29 mouse cellular contexts compared by ENCODE assay signal in genomic region chr4:26508004-26508403, GRCm38 (mm10).
"Had no signal": no experiment of that assay in that cellular context is flagged by ENCODE, and none has a peak within 500 bp of the region (broad histone marks: within the 10 kb centered on the region; RNA-seq: fewer than 3 reads in every experiment).

No protein-coding gene starts in this region.

- H3K27ac ChIP-seq: gastrocnemius, adult 2 months; heart, embryonic 10.5 days; hindbrain, embryonic 10.5 days; hindbrain, embryonic 12.5 days; hindbrain, embryonic 15.5 days; hindbrain, postnatal 0 days; kidney, embryonic 15.5 days; kidney, postnatal 0 days; layer of hippocampus, adult 2 months; left cerebral cortex, adult 2 months; limb, embryonic 10.5 days; limb, embryonic 12.5 days; liver, embryonic 13.5 days; liver, embryonic 15.5 days had no signal

- H3K4me2 ChIP-seq: heart, embryonic 12.5 days; hindbrain, embryonic 12.5 days; hindbrain, embryonic 15.5 days; kidney, embryonic 15.5 days; limb, embryonic 12.5 days; liver, embryonic 11.5 days; liver, embryonic 13.5 days; liver, embryonic 15.5 days had no signal

- ATAC-seq: hindbrain, postnatal 0 days; intestine, embryonic 16.5 days; liver, postnatal 0 days had no signal

- H3K4me1 ChIP-seq: heart, embryonic 10.5 days; heart, embryonic 12.5 days; hindbrain, embryonic 10.5 days; hindbrain, embryonic 12.5 days; hindbrain, embryonic 15.5 days; kidney, embryonic 15.5 days; limb, embryonic 10.5 days; limb, embryonic 12.5 days; liver, embryonic 13.5 days; liver, embryonic 15.5 days had no signal

- H3K4me3 ChIP-seq: gastrocnemius, adult 2 months; heart, embryonic 10.5 days; heart, embryonic 12.5 days; hindbrain, embryonic 10.5 days; hindbrain, embryonic 12.5 days; hindbrain, embryonic 15.5 days; kidney, embryonic 15.5 days; layer of hippocampus, adult 2 months; left cerebral cortex, adult 2 months; limb, embryonic 10.5 days; limb, embryonic 12.5 days; liver, embryonic 13.5 days; liver, embryonic 15.5 days had no signal

- H3K36me3 ChIP-seq: heart, embryonic 10.5 days; heart, embryonic 12.5 days; hindbrain, embryonic 10.5 days; hindbrain, embryonic 12.5 days; hindbrain, embryonic 15.5 days; kidney, embryonic 15.5 days; limb, embryonic 10.5 days; limb, embryonic 12.5 days; liver, embryonic 13.5 days; liver, embryonic 15.5 days had no signal

- H3K27me3 ChIP-seq: heart, embryonic 12.5 days; hindbrain, embryonic 12.5 days; hindbrain, embryonic 15.5 days; kidney, embryonic 15.5 days; limb, embryonic 12.5 days; liver, embryonic 13.5 days; liver, embryonic 15.5 days had no signal

- DNase-seq: gastrocnemius, adult 2 months; gastrocnemius, postnatal 10 days; gastrocnemius, postnatal 25 days; heart, adult 18-20 months; heart, postnatal 10 days; heart, postnatal 4 days; kidney, adult 11 months; kidney, adult 2 months; kidney, adult 9 months; kidney, postnatal 14 days; kidney, postnatal 36 days; liver; liver, embryonic 13.5 days; liver, postnatal 0 days had no signal

- H3K9ac ChIP-seq: heart, embryonic 12.5 days; hindbrain, embryonic 12.5 days; hindbrain, embryonic 15.5 days; kidney, embryonic 15.5 days; limb, embryonic 12.5 days; liver, embryonic 13.5 days; liver, embryonic 15.5 days; liver, postnatal 0 days had no signal

- H3K9me3 ChIP-seq: heart, embryonic 10.5 days; heart, embryonic 12.5 days; hindbrain, embryonic 10.5 days; hindbrain, embryonic 12.5 days; hindbrain, embryonic 15.5 days; kidney, embryonic 15.5 days; limb, embryonic 10.5 days; limb, embryonic 12.5 days; liver, embryonic 13.5 days; liver, embryonic 15.5 days had no signal
